Mouse (Mus musculus): ENCODE results near the gene Gm49416.
"Not testable (repeated sequence)": the region's sequence is repeated elsewhere in the genome, so short reads cannot be mapped to it uniquely, and the experiment has no call there.

Gm49416 gene

GRCm38 (mm10) chr19:8888511-8889385 lies at the start of gene Gm49416, which contains the start of gene 1810009A15Rik:
TSS of gene Gm49416 (plus strand) at chr19:8888926.
TSS of gene 1810009A15Rik (plus strand) at chr19:8888853.
- DNase-seq = peak; percentile 93 to 97

- peak; percentile 89 to 92 for DNase-seq
These were observed 49.4 kb upstream of the Gm49416 start, which contains the start of gene Gng3 for GRCm38 (mm10) chr19:8839103-8839907. TSS of gene Gng3 (minus strand) at chr19:8839194.

- DNase-seq = peak; percentile 86 to 89
These were observed 48.6 kb upstream of the Gm49416 start for GRCm38 (mm10) chr19:8839908-8840791.

GRCm38 (mm10) chr19:8841012-8841411 lies 47.7 kb upstream of the Gm49416 start:
- DNase-seq = peak in 1 of 2 experiments; percentile 50

GRCm38 (mm10) chr19:8842961-8843360 lies 45.8 kb upstream of the Gm49416 start:
- no peak for DNase-seq

- DNase-seq = peak; percentile 76 to 88
These were observed 44.2 kb upstream of the Gm49416 start for GRCm38 (mm10) chr19:8844371-8845129.

GRCm38 (mm10) chr19:8848356-8848755 lies 40.4 kb upstream of the Gm49416 start:
- DNase-seq = no peak

- DNase-seq = no peak
These were observed 38.3 kb upstream of the Gm49416 start, which contains the start of gene Lrrn4cl for GRCm38 (mm10) chr19:8850402-8850901. TSS of gene Lrrn4cl (plus strand) at chr19:8850768.

- no peak for DNase-seq
These were observed 37.1 kb upstream of the Gm49416 start for GRCm38 (mm10) chr19:8851639-8852038.

- no peak for DNase-seq
These were observed 36.3 kb upstream of the Gm49416 start for GRCm38 (mm10) chr19:8852236-8852928.

- no peak for DNase-seq
These were observed 35.6 kb upstream of the Gm49416 start for GRCm38 (mm10) chr19:8853117-8853516.

GRCm38 (mm10) chr19:8857689-8858088 lies 31.0 kb upstream of the Gm49416 start:
- DNase-seq = peak in 1 of 2 experiments; percentile 67

- DNase-seq = peak in 1 of 2 experiments; percentile 56
These were observed 29.7 kb upstream of the Gm49416 start for GRCm38 (mm10) chr19:8859018-8859417.

GRCm38 (mm10) chr19:8864265-8864664 lies 24.5 kb upstream of the Gm49416 start:
- DNase-seq = no peak

GRCm38 (mm10) chr19:8870381-8870780 lies 18.3 kb upstream of the Gm49416 start:
- DNase-seq = not testable (repeated sequence)

GRCm38 (mm10) chr19:8870838-8871237 lies 17.9 kb upstream of the Gm49416 start:
- DNase-seq = no peak

GRCm38 (mm10) chr19:8871267-8872186 lies 17.2 kb upstream of the Gm49416 start, which contains the start of gene Ubxn1:
TSS of gene Ubxn1 (plus strand) at chr19:8871496.
- DNase-seq = peak; percentile 98 to 99

GRCm38 (mm10) chr19:8872266-8872840 lies 16.4 kb upstream of the Gm49416 start:
- no peak for DNase-seq

GRCm38 (mm10) chr19:8875031-8875430 lies 13.7 kb upstream of the Gm49416 start:
- DNase-seq = no peak

Measured in cerebellum, postnatal 25 days (tissue).